Mouse (Mus musculus) neural tube, embryonic 14.5 days (tissue): Measurements from ENCODE around the gene Rbm5. TPM values are rescaled to one million over a fixed set of nuclear protein-coding genes. Genes with fewer than 3 reads are reported as not detected.

ENCODE experiments used
- ATAC-seq: fragments of 200-750 bp; cut with Nextera tagmentation; 2 replicates; pipeline ENCODE4 v1.8.0; 2017; ENCODE audit warnings: low read depth, mild to moderate bottlenecking, moderate TSS enrichment, moderate library complexity
- H3K27ac ChIP-seq: fragments of 300-500 bp; sonication (generic); 2 replicates; pipeline ENCODE4 v1.5.1; 2014; ENCODE audit warnings: low read depth, mild to moderate bottlenecking, control low read depth, low read length, moderate library complexity, mixed read lengths
- H3K27me3 ChIP-seq: fragments of 300-500 bp; sonication (generic); 2 replicates; pipeline ENCODE4 v1.6.1; 2014; ENCODE audit warnings: low read length; ENCODE audit not compliant: control insufficient read depth, insufficient read depth
- H3K36me3 ChIP-seq: fragments of 300-500 bp; sonication (generic); 2 replicates; pipeline ENCODE4 v1.6.1; 2014; ENCODE audit warnings: low read length, mixed read lengths; ENCODE audit not compliant: control insufficient read depth, insufficient read depth
- H3K4me1 ChIP-seq: fragments of 300-500 bp; sonication (generic); 2 replicates; pipeline ENCODE4 v1.6.1; 2014; ENCODE audit warnings: low read length; ENCODE audit not compliant: control insufficient read depth, insufficient read depth
- H3K4me2 ChIP-seq: fragments of 300-500 bp; sonication (generic); 2 replicates; pipeline ENCODE4 v1.6.1; 2014; ENCODE audit warnings: mild to moderate bottlenecking, low read depth, low read length, control low read depth
- H3K4me3 ChIP-seq: fragments of 300-500 bp; sonication (generic); 2 replicates; pipeline ENCODE4 v1.5.1; 2014; ENCODE audit warnings: low read depth, low read length, control low read depth, mixed read lengths
- H3K9ac ChIP-seq: fragments of 300-500 bp; sonication (generic); replicated peaks from 2 replicates; pipeline ENCODE4 v1.6.1; 2014; ENCODE audit warnings: low read depth, mild to moderate bottlenecking, control low read depth, low read length, mixed read lengths
- H3K9me3 ChIP-seq: fragments of 300-500 bp; sonication (generic); 2 replicates; pipeline ENCODE4 v1.6.1; 2016; ENCODE audit warnings: low read length; ENCODE audit not compliant: control insufficient read depth
- WGBS: fragments of 180-500 bp; shearing (Covaris S2); extraction: QIAGEN DNeasy Blood & Tissue Kit; methylation state at CpG from one replicate; pipeline ENCODE4 v1.1.7; 2014; 5-methylcytosine and 5-hydroxymethylcytosine counted together
- polyA plus RNA-seq: library from polyadenylated mRNA; unstranded; fragments of >200 nt; fragmentation: Nextera tagmentation; extraction: Ambion mirVana; gene quantifications from 2 replicates; pipeline ENCODE4 v1.2.1, GENCODE M21; 2014

The Rbm5 gene
- polyA plus RNA-seq, 1 experiment from 2014 or later, result 237 TPM

GRCm38 (mm10) chr9:107769445-107770000 is 1.3 kb downstream of the Rbm5 start:
- ATAC-seq, result no peak
- H3K27me3 ChIP-seq, result no peaks in the 10 kb centered on the region
- H3K9ac ChIP-seq, result peak overlapping the region; percentile 99
- no peaks in the 10 kb centered on the region for H3K9me3 ChIP-seq
- peak overlapping the region; percentile 100 for H3K4me3 ChIP-seq
- no peak overlapping the region for H3K27ac ChIP-seq
- peaks cover 10% of the 10 kb centered on the region for H3K4me1 ChIP-seq
- peak overlapping the region; percentile 86 for H3K4me2 ChIP-seq
- WGBS, result 17% methylated on average over 4 of the region's 4 CpGs
- H3K36me3 ChIP-seq, result peaks cover 45% of the 10 kb centered on the region

- peak overlapping the region; percentile 99; the same call in 1 of the 2 replicates for H3K9ac ChIP-seq
Measured at GRCm38 (mm10) chr9:107768851-107769250, 1.9 kb downstream of the Rbm5 start.

GRCm38 (mm10) chr9:107759593-107759992 is 11.2 kb downstream of the Rbm5 start:
- Histone ChIP-seq H3K4me1 (no peaks in the 10 kb centered on the region), H3K4me3 (no peak overlapping the region), H3K9me3 (no peaks in the 10 kb centered on the region), H3K36me3 (peaks cover 87% of the 10 kb centered on the region), H3K9ac (no peak overlapping the region), H3K27me3 (no peaks in the 10 kb centered on the region), H3K4me2 (no peak overlapping the region), H3K27ac (no peak overlapping the region)
- 97% methylated on average over 6 of the region's 6 CpGs for WGBS
- ATAC-seq, result no peak

More at GRCm38 (mm10) chr9:107768851-107769250, 1.9 kb downstream of the Rbm5 start:
- peaks cover 10% of the 10 kb centered on the region for H3K4me1 ChIP-seq
- H3K4me2 ChIP-seq, result peak overlapping the region; percentile 86
- H3K27me3 ChIP-seq, result no peaks in the 10 kb centered on the region
- no peak for ATAC-seq
- H3K36me3 ChIP-seq, result peaks cover 50% of the 10 kb centered on the region
- H3K4me3 ChIP-seq, result peak overlapping the region; percentile 100
- 67% methylated on average over 5 of the region's 5 CpGs for WGBS
- no peaks in the 10 kb centered on the region for H3K9me3 ChIP-seq
- no peak overlapping the region for H3K27ac ChIP-seq

- Histone ChIP-seq H3K9me3 (no peaks in the 10 kb centered on the region), H3K4me2 (no peak overlapping the region), H3K27ac (no peak overlapping the region), H3K4me1 (no peaks in the 10 kb centered on the region), H3K4me3 (no peak overlapping the region), H3K9ac (no peak overlapping the region), H3K27me3 (no peaks in the 10 kb centered on the region), H3K36me3 (peaks cover 91% of the 10 kb centered on the region)
- 96% methylated on average over 5 of the region's 5 CpGs for WGBS
- ATAC-seq, result no peak
Measured at GRCm38 (mm10) chr9:107750378-107750777, 20.4 kb downstream of the Rbm5 start.

DNA sequence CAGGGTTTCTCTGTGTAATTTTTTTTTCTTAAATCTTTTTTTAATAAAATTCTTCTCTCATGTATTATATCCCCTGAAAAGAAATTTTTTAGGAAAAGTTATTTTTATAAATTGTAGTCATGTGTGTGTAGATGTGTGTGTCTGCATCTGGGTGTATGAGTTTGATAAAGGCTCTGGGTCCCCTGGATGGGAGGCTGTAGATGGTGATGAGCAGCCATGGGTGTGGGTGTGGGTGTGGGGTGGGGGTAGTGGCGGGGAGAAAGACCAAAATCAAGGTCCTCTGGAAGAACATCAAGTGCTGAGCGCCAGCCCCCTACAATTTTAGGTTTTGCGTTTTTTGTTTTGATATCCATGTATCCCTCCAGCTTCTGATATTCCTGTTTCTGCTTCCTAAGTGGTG is 22.7 kb downstream of the Rbm5 start:
- 96% methylated on average over 3 of the region's 3 CpGs for WGBS
- H3K27me3 ChIP-seq, result no peaks in the 10 kb centered on the region
- no peaks in the 10 kb centered on the region for H3K9me3 ChIP-seq
- peaks cover 96% of the 10 kb centered on the region for H3K36me3 ChIP-seq
- no peak for ATAC-seq
- no peak overlapping the region for H3K4me2 ChIP-seq
- no peaks in the 10 kb centered on the region for H3K4me1 ChIP-seq
- no peak overlapping the region for H3K9ac ChIP-seq
- no peak overlapping the region for H3K4me3 ChIP-seq
- H3K27ac ChIP-seq, result no peak overlapping the region

DNA sequence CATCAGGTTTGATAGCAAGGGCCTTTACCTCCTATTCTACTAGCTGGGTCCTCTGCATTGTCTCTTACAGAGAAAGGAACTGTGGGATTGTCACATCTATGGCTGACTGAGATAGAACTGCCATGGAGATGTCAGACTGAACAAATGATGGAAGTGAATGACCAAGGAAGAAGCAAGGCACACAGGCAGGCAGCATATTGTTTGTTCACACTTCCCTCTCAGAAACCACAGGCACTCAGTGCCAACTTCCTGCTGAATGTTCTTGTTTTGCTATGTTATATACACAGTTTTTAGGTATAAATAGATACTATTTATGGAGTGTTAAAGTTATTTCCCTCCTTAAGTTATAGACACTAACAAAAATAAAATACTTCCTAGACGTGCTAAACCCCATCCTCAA is 23.5 kb downstream of the Rbm5 start:
- H3K27me3 ChIP-seq, result no peaks in the 10 kb centered on the region
- H3K27ac ChIP-seq, result no peak overlapping the region
- WGBS, result 95% methylated on average over 1 of the region's 1 CpGs
- H3K4me3 ChIP-seq, result no peak overlapping the region
- no peaks in the 10 kb centered on the region for H3K4me1 ChIP-seq
- no peak overlapping the region for H3K9ac ChIP-seq
- H3K9me3 ChIP-seq, result no peaks in the 10 kb centered on the region
- no peak overlapping the region for H3K4me2 ChIP-seq
- peaks cover 97% of the 10 kb centered on the region for H3K36me3 ChIP-seq
- no peak for ATAC-seq

DNA sequence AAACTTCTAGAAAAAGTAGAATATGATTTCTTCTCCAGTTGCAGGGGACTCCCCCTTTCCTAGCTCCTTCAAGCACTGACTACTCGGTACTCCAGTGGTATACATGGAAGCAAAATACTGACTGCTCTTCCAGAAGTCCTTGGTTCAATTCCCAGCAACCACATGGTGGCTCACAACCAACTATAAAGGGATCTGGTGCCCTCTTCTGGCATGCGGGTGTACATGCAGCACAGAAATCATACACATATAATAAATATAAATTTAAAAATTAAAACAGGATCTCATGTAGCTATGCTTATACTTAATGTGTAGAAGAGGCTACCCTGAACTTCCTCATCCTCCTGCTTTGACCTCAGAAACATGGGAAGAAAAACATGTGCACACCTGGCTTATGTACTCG is 24.1 kb downstream of the Rbm5 start:
- Histone ChIP-seq H3K9ac (no peak overlapping the region), H3K4me2 (no peak overlapping the region), H3K27me3 (no peaks in the 10 kb centered on the region), H3K36me3 (peaks cover 97% of the 10 kb centered on the region), H3K9me3 (no peaks in the 10 kb centered on the region), H3K4me3 (no peak overlapping the region), H3K4me1 (no peaks in the 10 kb centered on the region), H3K27ac (no peak overlapping the region)
- WGBS, result 91% methylated on average over 3 of the region's 3 CpGs
- ATAC-seq, result no peak

DNA sequence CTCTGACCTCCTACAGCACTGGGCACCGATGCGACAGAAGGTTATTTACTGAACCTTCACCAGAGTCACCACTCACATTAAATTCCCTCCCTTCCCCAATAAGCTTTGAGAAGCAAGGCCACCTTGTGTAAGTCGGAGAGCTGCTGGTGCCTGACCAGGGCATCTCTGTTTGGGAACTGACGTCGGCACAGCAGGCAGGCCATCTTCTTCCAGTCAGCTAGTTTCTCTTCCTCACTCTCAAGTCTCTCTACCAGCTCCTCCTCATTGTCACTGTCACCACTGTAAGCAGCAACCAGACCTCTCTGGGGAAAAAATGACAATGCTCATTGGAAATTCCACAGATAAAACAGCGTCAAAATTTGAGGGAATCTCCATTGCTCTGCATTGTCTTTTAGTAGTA is 26.7 kb downstream of the Rbm5 start:
- ATAC-seq, result no peak
- H3K27me3 ChIP-seq, result no peaks in the 10 kb centered on the region
- no peaks in the 10 kb centered on the region for H3K4me1 ChIP-seq
- no peak overlapping the region for H3K27ac ChIP-seq
- H3K9ac ChIP-seq, result no peak overlapping the region
- no peaks in the 10 kb centered on the region for H3K9me3 ChIP-seq
- H3K4me2 ChIP-seq, result no peak overlapping the region
- peaks cover 97% of the 10 kb centered on the region for H3K36me3 ChIP-seq
- WGBS, result 94% methylated on average over 6 of the region's 6 CpGs
- no peak overlapping the region for H3K4me3 ChIP-seq

- peak overlapping the region; percentile 28; the same call in 1 of the 2 replicates for H3K27ac ChIP-seq
- peaks cover 20% of the 10 kb centered on the region for H3K4me1 ChIP-seq
- H3K27me3 ChIP-seq, result no peaks in the 10 kb centered on the region
- peak; percentile 29 for ATAC-seq
- no peaks in the 10 kb centered on the region for H3K9me3 ChIP-seq
- H3K4me2 ChIP-seq, result no peak overlapping the region
- 59% methylated on average over 4 of the region's 4 CpGs for WGBS
- no peak overlapping the region for H3K9ac ChIP-seq
- H3K36me3 ChIP-seq, result peaks cover 52% of the 10 kb centered on the region
- no peak overlapping the region for H3K4me3 ChIP-seq
Measured at GRCm38 (mm10) chr9:107738841-107739202, 32.0 kb downstream of the Rbm5 start.
